Mouse (Mus musculus): ENCODE measurements around the gene Ubox5. TPM values are rescaled to one million over a fixed set of nuclear protein-coding genes. Genes with fewer than 3 reads are reported as not detected.
"Not testable (repeated sequence)": the region's sequence is repeated elsewhere in the genome, so short reads cannot be mapped to it uniquely, and the experiment has no call there.

Gene Ubox5
- total RNA-seq (2021): 10 to 100 TPM; 10.0 to 12.5 TPM
- long read RNA-seq, experiment 1, partial matches to known transcripts: 0 of 42 reads
- long read RNA-seq, experiment 1, other reads (novel, unspliced or antisense): 39 of 42 reads
- long read RNA-seq, experiment 2, partial matches to known transcripts: 0 of 22 reads
- long read RNA-seq, experiment 2, other reads (novel, unspliced or antisense): 20 of 22 reads

DNA sequence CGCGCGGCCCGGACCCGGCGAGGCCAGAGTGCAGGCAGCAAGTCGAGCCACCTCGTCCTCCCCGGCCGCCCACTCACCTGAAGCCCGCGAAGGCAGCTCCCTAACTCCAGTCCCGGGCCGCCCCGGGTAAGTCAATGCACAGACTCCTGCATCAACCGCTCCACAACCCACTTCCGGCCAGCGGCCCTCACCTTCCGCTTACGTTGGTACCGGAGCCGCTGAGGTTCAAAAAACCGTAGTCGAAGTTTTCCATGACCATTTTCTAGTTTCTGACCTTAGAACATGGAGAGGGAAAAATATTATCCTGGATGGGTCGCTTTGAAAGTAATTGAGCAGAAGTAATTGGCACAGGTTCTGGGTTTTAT, at the start of gene Ubox5, which contains the start of gene Fastkd5:
Ubox5 (minus strand) TSS at position 200 of the 365 bp plus-strand sequence.
Fastkd5 (minus strand) TSS at position 189 of the 365 bp plus-strand sequence.
- Histone ChIP-seq H3K4me3 (peak within 1 kb of the TSS; percentile 68), H3K27ac (peak within 1 kb of the TSS; percentile 85)
- TF ChIP-seq CTCF (IDR thresholded peaks at IDR 0.05): no peak
- DNase-seq (ENCODE audit: extremely low spot score in 1 of 2, low spot score in 2 of 2): peak; percentile 89 to 93
- intact Hi-C loops (cut with DNase I): no loop called here

DNA sequence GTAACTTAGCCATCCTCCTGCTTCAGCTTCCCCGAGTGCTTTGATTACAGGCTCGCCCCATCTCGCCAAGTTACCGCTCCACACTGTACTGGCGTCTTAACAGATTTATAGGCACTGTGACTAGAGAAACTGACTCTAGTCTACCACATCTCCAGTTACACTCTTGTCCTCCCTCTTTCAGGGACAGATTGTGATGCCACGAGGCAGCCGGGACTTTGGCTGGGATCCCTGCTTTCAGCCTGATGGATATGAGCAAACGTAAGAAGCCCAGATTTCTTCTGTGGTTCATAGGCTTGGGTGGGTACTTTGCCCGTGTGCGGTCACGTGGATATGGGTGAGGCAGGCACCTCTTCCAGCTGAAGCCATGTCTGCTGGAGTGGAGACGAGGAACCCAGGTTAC, 49.3 kb upstream of the Ubox5 start:
- no peak for DNase-seq (ENCODE audit: extremely low spot score in 1 of 2, low spot score in 2 of 2)
- intact Hi-C loops (cut with DNase I): no loop called here
- no peak overlapping the region for H3K27ac ChIP-seq
- TF ChIP-seq CTCF (IDR thresholded peaks at IDR 0.05): no peak
- no peak overlapping the region for H3K4me3 ChIP-seq

DNA sequence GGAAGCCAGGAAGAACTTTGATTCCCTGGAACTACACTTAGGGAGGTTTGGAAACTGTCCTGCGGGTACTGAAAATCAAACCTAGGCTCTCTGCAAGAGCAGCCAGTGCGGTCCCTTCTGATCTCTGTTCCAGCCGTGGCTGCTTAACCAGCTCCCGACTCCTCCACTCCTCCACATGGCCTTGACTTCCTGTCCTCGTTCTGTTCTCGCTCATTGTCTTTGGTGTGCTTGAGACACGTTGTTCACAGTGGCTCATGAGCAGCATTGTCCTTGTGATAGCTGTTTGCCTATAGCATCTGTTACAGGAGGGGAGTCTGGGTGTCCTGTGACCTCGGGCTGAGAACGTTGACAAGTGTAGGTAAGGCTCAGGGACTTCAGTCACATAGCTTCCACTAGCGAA, 47.4 kb upstream of the Ubox5 start:
- DNase-seq (ENCODE audit: extremely low spot score in 1 of 2, low spot score in 2 of 2): no peak
- intact Hi-C loops (cut with DNase I): no loop called here
- no peak for TF ChIP-seq CTCF (IDR thresholded peaks at IDR 0.05)
- H3K4me3 ChIP-seq: no peak overlapping the region
- H3K27ac ChIP-seq: no peak overlapping the region

DNA sequence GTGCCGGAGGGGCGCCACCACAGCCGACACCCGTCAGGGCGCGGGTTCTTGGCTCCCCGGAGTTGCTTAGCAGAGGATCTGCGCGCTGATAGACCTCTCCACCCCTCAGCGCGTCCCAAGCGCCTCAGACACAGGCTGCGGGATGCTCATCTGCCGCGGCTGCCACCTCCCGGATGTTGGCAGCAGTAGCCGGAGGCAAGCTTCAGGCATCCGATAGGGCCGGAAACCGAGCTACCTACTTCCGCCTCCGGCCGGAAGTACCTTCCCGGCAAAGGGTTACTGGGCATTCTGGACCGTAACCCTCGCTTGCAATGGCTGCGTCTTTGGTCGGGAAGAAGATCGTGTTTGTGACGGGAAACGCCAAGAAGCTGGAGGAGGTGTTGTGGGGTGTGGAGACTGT, 37.7 kb upstream of the Ubox5 start, which contains the start of gene Itpa:
Itpa (plus strand) TSS at position 52 of the 400 bp plus-strand sequence.
- peak; percentile 62 for TF ChIP-seq CTCF (IDR thresholded peaks at IDR 0.05)
- H3K4me3 ChIP-seq: peak within 1 kb of the TSS; percentile 64
- DNase-seq (ENCODE audit: extremely low spot score in 1 of 2, low spot score in 2 of 2): peak; percentile 85
- peak within 1 kb of the TSS; percentile 91 for H3K27ac ChIP-seq
- intact Hi-C loops (cut with DNase I): no loop called here

DNA sequence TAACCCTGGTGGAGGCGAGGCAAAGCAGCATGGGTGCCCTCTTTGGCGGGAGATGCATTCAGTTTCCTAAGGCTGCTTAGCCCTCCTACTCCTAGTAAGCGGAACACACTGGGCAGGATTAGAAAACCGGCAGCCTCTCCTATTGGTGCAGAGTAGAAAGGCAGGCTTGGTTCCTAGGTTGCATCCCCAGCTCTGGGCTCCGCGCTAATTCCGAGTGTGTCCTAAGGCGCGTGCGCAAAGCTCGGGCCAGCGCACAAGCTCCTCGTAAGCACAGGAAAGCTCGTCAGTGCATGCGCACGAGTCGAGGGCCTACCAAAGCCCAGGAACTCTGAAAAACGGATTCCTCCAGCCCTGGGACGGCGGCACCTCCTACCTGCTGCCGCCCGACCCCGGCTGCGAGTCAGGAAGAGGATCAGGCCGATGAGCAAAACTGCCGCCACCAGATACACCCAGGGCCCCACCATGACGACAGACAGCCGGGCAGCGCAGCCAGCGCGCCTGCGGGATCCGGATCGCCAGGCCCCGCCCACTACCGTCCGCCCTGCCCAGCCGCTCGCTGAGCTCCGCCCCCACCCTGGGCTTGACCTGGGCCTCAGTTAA, 34.4 kb upstream of the Ubox5 start, which contains the start of gene Ddrgk1:
Ddrgk1 (minus strand) TSS at position 558 of the 600 bp plus-strand sequence.
- DNase-seq (ENCODE audit: extremely low spot score in 1 of 2, low spot score in 2 of 2): peak; percentile 90 to 93
- peak within 1 kb of the TSS; percentile 53 for H3K4me3 ChIP-seq
- H3K27ac ChIP-seq: peak within 1 kb of the TSS; percentile 100
- peak; percentile 29 for TF ChIP-seq CTCF (IDR thresholded peaks at IDR 0.05)
- intact Hi-C loops (cut with DNase I): loop anchor here (1.0 kb wide), 1 partner anchor 22 kb away; the partner anchor contains the start of gene Lzts3

DNA sequence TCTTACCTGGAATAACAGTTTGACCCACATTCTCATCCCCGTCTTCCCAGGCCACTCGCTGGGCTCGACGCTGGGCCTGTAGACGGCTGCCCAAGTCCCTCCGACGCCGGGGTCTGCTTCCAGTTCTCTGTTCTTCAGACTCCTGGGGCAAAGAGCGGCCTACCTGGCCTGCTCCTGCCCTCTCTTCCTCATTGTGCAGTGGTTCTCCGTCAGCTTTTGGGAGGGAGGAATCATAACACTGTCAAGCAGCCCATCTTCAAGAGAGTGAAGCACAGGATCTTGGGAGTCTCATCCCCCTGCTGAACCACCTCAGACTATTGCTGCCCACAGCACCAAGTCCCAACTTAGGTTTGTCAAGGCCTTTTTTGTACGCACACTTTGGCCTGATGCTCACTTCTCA, 33.5 kb upstream of the Ubox5 start:
- peak overlapping the region; percentile 100 for H3K27ac ChIP-seq
- TF ChIP-seq CTCF (IDR thresholded peaks at IDR 0.05): no peak
- no peak for DNase-seq (ENCODE audit: extremely low spot score in 1 of 2, low spot score in 2 of 2)
- H3K4me3 ChIP-seq: peak overlapping the region; percentile 53
- intact Hi-C loops (cut with DNase I): no loop called here

DNA sequence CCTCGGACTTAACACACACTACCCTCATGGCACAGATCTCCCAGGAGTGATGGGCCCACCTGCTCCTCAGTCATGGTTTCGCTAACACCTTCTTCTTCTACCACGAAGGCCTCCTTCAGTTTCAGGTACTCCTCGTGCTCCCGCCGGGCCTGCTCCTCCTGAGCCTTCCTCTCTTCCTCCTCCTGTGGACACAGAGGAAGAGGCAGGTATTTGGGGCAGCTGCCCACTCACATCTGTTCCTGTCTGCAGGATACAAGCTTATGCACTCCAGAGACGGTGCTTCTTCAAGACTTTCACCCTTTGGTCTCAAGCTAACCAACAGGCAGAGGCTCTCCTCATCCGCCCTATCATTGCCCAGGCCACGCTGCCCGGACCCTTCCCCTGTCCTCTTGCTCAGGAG, 28.7 kb upstream of the Ubox5 start:
- DNase-seq (ENCODE audit: extremely low spot score in 1 of 2, low spot score in 2 of 2): peak in 1 of 2 experiments; percentile 35
- TF ChIP-seq CTCF (IDR thresholded peaks at IDR 0.05): no peak
- Histone ChIP-seq H3K4me3 (no peak overlapping the region), H3K27ac (peak overlapping the region; percentile 99)
- intact Hi-C loops (cut with DNase I): no loop called here

DNA sequence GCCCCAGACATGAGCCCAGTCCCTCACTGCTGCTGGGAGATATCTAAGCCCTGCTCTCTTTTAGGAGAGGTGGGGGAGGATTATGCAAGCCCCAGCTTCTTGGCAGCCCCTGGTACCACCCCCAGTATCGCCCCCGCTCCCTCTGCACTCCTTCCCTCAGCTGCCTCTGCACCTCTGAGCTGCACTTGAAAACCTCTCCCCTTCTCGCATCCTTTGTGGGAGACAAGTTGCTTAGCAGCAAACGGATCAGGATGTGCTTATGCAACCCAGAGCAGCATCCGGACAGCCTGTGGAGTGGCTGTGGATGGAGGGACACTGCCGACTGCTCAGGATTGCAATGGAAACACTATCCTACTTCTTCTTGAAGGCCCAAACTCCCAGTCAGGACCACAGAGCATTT, 27.7 kb upstream of the Ubox5 start:
- H3K4me3 ChIP-seq: no peak overlapping the region
- DNase-seq (ENCODE audit: extremely low spot score in 1 of 2, low spot score in 2 of 2): peak; percentile 85 to 88
- intact Hi-C loops (cut with DNase I): loop anchor here (1.0 kb wide), 1 partner anchor 81 kb away; no protein-coding TSS in a partner anchor
- peak overlapping the region; percentile 99 for H3K27ac ChIP-seq
- no peak for TF ChIP-seq CTCF (IDR thresholded peaks at IDR 0.05)

DNA sequence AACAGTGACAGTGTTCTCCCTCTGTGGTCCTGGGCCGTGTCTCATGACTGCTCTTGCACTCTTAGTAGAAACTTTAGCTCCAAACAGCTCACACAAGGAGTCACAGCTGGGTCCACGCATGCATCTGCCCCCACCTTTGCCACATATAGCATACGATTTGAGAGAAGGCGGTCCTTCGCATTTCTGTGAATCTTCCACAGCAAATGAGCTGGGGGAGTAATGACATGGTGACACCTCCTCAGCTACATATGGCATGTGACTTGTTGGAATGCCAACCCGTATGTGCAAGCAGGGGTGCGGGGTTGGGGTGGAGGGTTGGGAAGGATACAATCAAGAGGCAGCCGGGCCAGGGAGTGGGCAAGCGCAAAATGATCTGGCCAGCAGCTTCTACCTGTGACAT, 26.7 kb upstream of the Ubox5 start:
- intact Hi-C loops (cut with DNase I): no loop called here
- H3K4me3 ChIP-seq: no peak overlapping the region
- H3K27ac ChIP-seq: peak overlapping the region; percentile 99
- TF ChIP-seq CTCF (IDR thresholded peaks at IDR 0.05): no peak
- peak in 1 of 2 experiments; percentile 66 for DNase-seq (ENCODE audit: extremely low spot score in 1 of 2, low spot score in 2 of 2)

DNA sequence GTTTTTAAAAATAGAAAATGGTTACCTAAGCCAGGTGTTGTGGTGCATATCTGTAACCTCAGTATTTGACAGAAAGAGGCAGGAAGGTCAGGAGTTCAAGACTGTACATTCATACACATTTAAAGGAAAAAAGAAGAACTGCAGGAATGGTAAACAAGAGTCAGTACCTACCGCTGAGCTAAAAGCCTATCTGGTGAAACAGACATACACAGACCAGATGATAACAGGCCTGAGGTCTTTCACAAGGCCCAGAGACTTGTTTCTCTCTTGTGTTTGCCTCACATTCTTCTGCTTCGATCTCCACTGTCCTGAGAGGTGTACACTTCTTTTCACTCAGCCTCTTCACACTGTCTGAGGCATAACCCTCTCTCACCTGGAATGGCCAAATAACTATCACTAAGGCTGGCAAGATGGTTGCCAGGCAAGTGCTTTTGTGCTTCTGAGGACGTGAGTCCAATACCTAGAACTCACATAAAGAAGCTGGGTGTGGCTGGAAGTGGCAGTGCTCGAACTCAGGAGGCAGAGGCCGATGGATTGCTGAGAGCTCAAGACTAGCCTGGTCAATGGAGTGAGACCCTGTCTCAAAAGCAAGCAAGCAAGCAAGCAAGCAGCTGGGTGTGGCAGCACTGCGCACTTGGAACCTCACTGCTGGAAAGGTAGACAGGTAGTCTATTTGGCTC, 26.0 kb upstream of the Ubox5 start:
- H3K27ac ChIP-seq: peak overlapping the region; percentile 99
- intact Hi-C loops (cut with DNase I): no loop called here
- no peak overlapping the region for H3K4me3 ChIP-seq
- DNase-seq (ENCODE audit: extremely low spot score in 1 of 2, low spot score in 2 of 2): no peak
- no peak for TF ChIP-seq CTCF (IDR thresholded peaks at IDR 0.05)

DNA sequence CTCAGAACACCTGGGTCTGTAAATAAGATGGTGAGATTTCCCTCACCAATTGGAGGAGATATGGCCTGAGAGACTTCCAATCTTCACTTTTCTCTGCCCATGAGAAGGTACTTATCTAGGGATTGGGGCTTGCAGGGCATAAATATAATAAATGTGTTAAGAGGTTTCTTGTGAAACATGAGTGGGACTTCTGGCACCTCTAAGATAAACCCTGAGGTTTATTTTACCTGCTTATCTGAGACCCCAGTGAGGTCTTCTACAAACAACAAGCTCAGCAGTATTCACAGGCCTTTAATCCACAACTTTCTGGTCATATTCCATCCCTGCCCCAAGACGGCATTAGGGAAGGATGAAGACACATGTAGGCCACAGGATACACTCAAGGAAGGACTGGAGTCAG, 23.9 kb upstream of the Ubox5 start:
- peak overlapping the region; percentile 82 for H3K27ac ChIP-seq
- H3K4me3 ChIP-seq: no peak overlapping the region
- TF ChIP-seq CTCF (IDR thresholded peaks at IDR 0.05): no peak
- intact Hi-C loops (cut with DNase I): no loop called here
- no peak for DNase-seq (ENCODE audit: extremely low spot score in 1 of 2, low spot score in 2 of 2)

DNA sequence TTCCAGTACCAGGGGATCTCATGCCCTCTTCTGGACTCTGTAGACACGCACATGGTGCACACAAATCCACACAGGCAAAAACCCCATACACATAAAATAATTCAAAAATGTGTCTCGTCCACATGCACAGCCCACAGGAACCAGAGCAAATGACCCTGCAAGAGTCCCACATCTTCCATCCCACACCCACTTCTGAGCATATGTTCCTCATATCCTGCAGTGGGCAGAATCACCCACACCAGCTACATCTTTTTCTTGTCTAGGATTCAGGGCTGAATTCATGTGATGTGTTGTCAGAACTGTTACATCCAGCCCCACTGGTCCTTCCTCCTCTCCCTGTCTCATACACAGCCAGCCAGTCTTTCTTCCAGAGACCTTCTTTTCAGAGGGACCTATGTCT, 23.5 kb upstream of the Ubox5 start:
- DNase-seq (ENCODE audit: extremely low spot score in 1 of 2, low spot score in 2 of 2): peak in 1 of 2 experiments; percentile 28

DNA sequence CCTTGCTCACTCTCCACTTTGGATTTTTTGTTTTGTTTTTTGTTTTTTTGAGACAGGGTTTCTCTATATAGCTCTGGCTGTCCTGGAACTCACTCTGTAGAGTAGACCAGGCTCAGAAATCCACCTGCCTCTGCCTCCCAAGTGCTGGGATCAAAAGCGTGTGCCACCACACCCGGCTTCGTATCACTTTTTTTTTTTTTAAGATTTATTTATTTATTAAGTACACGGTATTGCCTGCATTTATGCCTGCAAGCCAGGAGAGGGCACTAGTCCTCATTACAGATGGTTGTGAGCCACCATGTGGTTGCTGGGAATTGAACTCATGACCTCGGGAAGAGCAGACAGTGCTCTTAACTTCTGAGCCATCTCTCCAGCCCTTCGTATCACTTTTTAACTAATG, 19.2 kb upstream of the Ubox5 start:
- H3K4me3 ChIP-seq; intact Hi-C loops (cut with DNase I): not testable (repeated sequence)

More for the DNA sequence above, 23.5 kb upstream of the Ubox5 start:
- H3K4me3 ChIP-seq: no peak overlapping the region
- intact Hi-C loops (cut with DNase I): no loop called here
- TF ChIP-seq CTCF (IDR thresholded peaks at IDR 0.05): no peak; the same call in 1 of the 2 replicates
- peak overlapping the region; percentile 82 for H3K27ac ChIP-seq

More for the DNA sequence above, 19.2 kb upstream of the Ubox5 start:
- DNase-seq (ENCODE audit: extremely low spot score in 1 of 2, low spot score in 2 of 2); H3K27ac ChIP-seq: not testable (repeated sequence)

Measured in left cerebral cortex, adult 2 months (tissue).